Mouse (Mus musculus): ENCODE results near the gene Rbm33. TPM values are rescaled to one million over a fixed set of nuclear protein-coding genes. Genes with fewer than 3 reads are reported as not detected.

Rbm33 gene
- polyA plus RNA-seq, 1 experiment from 2014 or later: 25.3 TPM

DNA sequence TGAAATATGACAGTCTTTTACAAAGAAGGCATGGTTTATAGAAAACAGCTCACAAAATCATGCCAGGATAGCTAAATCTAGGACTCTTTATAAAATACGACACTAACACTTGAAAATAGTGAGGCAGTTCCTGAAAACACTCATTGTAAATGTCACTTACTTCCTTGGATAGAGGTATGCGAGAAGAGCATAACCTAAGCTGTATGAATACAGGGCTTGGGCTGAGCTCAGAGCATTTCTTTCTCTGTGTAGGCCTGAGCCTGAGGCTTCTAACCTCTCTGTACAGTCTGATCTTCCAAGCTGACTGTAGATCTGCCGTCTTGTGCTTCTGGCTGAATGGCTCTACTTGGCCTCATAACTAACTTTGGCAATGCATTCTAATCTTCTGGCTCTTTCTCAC lies 69.9 kb downstream of the Rbm33 start:
- Histone ChIP-seq H3K9me3 (no peaks in the 10 kb centered on the region), H3K27me3 (no peaks in the 10 kb centered on the region), H3K36me3 (peaks cover 50% of the 10 kb centered on the region), H3K4me3 (no peak overlapping the region), H3K9ac (replicated peaks) (no peak overlapping the region), H3K4me2 (replicated peaks) (no peak overlapping the region), H3K27ac (replicated peaks) (0 out of 2 replicates have a peak overlapping the region, but pooled peaks have one; percentile 0), H3K4me1 (no peaks in the 10 kb centered on the region)
- WGBS: 91% methylated on average over 3 of the region's 3 CpGs
- ATAC-seq (ENCODE audit: low FRiP score, low read depth): no peak

DNA sequence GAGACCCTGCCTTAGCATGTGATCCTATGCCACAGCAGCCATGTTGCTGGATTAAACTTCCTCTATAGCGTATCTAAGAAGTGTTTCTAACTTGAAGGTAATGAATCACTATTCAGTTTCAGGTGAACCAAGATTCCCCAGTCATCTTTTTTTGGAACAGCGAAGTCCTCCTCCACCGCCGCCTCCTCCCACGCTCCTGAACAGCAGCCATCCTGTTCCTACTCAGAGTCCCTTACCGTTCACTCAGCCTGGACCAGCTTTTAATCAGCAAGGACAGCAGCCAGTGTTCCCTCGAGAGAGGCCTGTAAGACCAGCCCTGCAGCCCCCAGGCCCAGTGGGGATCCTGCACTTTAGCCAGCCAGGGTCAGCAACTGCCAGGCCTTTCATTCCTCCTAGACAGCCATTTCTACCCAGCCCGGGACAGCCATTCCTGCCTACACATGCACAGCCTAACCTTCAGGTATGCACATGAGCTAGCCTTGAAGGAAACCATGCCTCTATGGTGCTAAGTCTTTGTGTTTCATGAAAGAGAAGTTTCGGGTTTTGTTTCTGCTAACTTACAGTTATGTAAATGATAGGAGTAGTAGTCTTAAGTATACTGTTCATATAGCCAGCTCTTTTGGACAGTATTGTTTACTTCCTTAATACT lies 70.7 kb downstream of the Rbm33 start:
- peak; percentile 27; the same call in 1 of the 2 replicates for ATAC-seq (ENCODE audit: low FRiP score, low read depth)

DNA sequence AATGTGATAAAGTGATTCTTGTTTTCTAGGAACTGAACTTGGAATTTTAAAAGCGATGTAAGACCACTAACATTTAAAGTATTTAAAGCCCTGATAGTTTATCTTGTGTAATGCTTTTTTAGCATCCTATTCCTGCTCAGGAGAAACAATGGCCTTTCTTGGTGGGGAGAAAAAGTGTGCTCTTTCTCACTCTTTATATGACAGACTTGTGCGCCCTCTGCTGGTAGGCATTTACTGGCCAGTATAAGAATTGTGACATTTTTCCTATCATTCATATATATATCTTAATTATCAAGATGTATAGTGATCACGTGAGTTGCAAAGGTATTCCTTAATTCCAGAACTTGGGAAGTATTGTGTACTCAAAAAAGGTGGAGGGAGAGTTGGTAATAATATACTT lies 71.3 kb downstream of the Rbm33 start:
- Histone ChIP-seq H3K27me3 (no peaks in the 10 kb centered on the region), H3K4me2 (replicated peaks) (no peak overlapping the region), H3K36me3 (peaks cover 58% of the 10 kb centered on the region), H3K9me3 (no peaks in the 10 kb centered on the region), H3K4me1 (no peaks in the 10 kb centered on the region), H3K9ac (replicated peaks) (no peak overlapping the region), H3K4me3 (no peak overlapping the region), H3K27ac (replicated peaks) (no peak overlapping the region)
- 61% methylated on average over 3 of the region's 3 CpGs for WGBS
- no peak for ATAC-seq (ENCODE audit: low FRiP score, low read depth)

More for the DNA sequence above, 70.7 kb downstream of the Rbm33 start:
- Histone ChIP-seq H3K4me1 (no peaks in the 10 kb centered on the region), H3K4me2 (replicated peaks) (no peak overlapping the region), H3K27me3 (no peaks in the 10 kb centered on the region), H3K36me3 (peaks cover 55% of the 10 kb centered on the region), H3K9me3 (no peaks in the 10 kb centered on the region), H3K27ac (replicated peaks) (0 out of 2 replicates have a peak overlapping the region, but pooled peaks have one; percentile 0), H3K9ac (replicated peaks) (no peak overlapping the region), H3K4me3 (no peak overlapping the region)
- 87% methylated on average over 9 of the region's 9 CpGs for WGBS

DNA sequence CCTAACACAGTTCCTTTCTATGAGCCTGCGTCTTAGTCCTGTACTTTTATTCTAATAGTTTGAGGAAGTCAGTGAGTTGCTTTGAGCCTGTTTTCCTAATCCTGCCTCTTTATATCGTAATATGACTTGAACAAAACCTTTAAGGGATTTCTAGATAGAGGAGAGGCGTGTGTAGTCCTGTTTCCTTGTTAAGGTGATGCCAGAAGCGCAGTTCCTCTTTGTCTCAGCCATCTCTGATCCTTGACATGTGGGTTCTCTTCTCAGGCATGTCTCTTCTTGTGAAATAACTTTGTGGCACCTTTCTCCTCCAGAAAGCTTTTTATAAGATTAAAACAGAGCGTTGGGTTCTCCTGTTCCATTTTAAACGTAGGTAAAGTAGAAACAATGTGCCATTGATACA lies 73.3 kb downstream of the Rbm33 start:
- 95% methylated on average over 6 of the region's 6 CpGs for WGBS
- no peaks in the 10 kb centered on the region for H3K4me1 ChIP-seq
- no peak overlapping the region for H3K9ac ChIP-seq (replicated peaks)
- no peaks in the 10 kb centered on the region for H3K9me3 ChIP-seq
- H3K27me3 ChIP-seq: no peaks in the 10 kb centered on the region
- peaks cover 69% of the 10 kb centered on the region for H3K36me3 ChIP-seq
- no peak for ATAC-seq (ENCODE audit: low FRiP score, low read depth)
- H3K4me2 ChIP-seq (replicated peaks): no peak overlapping the region
- H3K4me3 ChIP-seq: no peak overlapping the region
- H3K27ac ChIP-seq (replicated peaks): no peak overlapping the region

DNA sequence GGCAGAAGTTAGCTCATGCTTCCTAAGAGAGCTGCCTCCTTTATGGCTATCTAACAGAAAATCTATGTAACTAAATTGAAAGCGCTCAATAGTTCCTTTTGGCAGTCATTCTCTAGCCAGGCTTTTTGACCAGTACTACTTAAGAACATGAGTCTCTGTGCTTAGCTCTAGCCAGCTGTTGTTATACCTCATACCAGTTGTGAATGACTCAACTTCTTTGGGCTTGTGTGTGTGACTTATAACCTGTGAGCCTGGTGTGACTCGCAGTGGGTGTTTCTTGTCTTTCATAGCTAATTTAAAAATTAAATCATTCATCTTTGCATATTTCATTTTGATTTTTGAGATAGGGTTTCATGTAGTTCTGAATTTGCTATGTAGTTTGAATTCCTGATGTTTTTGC lies 80.4 kb downstream of the Rbm33 start:
- no peak for ATAC-seq (ENCODE audit: low FRiP score, low read depth)
- H3K36me3 ChIP-seq: peaks cover 38% of the 10 kb centered on the region

DNA sequence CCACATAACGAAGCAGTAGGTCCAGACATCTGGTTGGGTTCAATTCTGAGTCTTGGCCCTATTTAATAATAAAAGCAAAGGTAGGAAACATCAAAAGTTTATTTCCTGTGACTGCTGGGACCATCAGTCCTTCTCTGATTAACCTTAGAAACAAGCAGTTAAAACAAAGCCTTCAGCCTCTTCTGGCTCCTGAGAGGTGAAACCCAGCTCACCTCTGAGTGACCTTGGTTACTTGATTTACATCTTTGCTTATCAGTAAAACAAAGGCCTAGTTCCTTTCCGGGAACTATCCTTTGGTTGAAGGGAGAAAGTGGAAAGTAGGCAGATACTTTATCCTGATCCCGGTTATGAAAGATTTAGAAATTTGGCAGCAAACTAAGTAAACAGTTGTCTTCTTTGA lies 81.8 kb downstream of the Rbm33 start:
- Histone ChIP-seq H3K4me3 (no peak overlapping the region), H3K36me3 (peaks cover 35% of the 10 kb centered on the region)
- 84% methylated on average over 3 of the region's 3 CpGs for WGBS

More for the DNA sequence above, 80.4 kb downstream of the Rbm33 start:
- 96% methylated on average over 2 of the region's 2 CpGs for WGBS
- H3K4me2 ChIP-seq (replicated peaks): no peak overlapping the region
- no peaks in the 10 kb centered on the region for H3K4me1 ChIP-seq
- H3K27ac ChIP-seq (replicated peaks): no peak overlapping the region
- no peaks in the 10 kb centered on the region for H3K9me3 ChIP-seq
- H3K4me3 ChIP-seq: no peak overlapping the region
- H3K27me3 ChIP-seq: no peaks in the 10 kb centered on the region
- H3K9ac ChIP-seq (replicated peaks): no peak overlapping the region

DNA sequence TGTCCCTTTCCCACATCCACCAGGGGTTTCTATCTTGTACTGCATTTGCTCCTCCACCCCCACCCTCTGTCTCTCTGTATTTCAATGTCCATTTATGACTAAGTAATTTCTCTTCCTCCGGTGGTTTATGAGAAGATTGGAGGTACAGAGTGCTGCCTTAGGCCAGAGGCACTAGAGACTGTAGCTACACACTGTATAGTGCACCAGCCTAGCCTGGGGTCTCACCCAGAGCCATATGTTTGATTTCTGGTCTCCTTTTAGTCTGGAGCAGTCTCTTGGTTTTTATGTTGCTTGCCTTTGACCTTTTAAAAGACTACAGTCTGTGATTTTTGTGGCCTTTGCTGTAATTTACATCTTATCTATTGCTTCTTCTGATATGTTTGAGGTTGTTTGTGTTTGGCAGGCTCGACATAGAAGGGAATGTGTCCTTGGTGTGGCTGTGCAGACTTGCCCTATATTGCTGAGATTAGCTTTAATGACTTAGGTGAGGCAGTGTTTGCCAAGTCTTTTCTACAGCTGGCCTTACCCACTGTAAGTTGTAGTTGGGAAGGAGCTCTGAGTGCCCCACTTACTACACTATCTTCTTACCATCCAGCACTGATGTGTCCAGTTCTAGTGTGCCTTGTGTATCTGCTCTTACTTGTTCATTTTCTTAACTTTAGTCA lies 82.7 kb downstream of the Rbm33 start:
- H3K27me3 ChIP-seq: no peaks in the 10 kb centered on the region
- H3K9ac ChIP-seq (replicated peaks): no peak overlapping the region
- H3K27ac ChIP-seq (replicated peaks): no peak overlapping the region; the same call in 1 of the 2 replicates
- no peak overlapping the region for H3K4me2 ChIP-seq (replicated peaks)
- H3K4me1 ChIP-seq: peaks cover 3% of the 10 kb centered on the region; the same call in 1 of the 2 replicates
- ATAC-seq (ENCODE audit: low FRiP score, low read depth): no peak
- no peak overlapping the region for H3K4me3 ChIP-seq
- H3K36me3 ChIP-seq: peaks cover 26% of the 10 kb centered on the region
- H3K9me3 ChIP-seq: no peaks in the 10 kb centered on the region
- 93% methylated on average over 2 of the region's 2 CpGs for WGBS

More for the DNA sequence above, 81.8 kb downstream of the Rbm33 start:
- H3K4me2 ChIP-seq (replicated peaks): no peak overlapping the region
- H3K27me3 ChIP-seq: no peaks in the 10 kb centered on the region
- no peak for ATAC-seq (ENCODE audit: low FRiP score, low read depth)
- H3K27ac ChIP-seq (replicated peaks): no peak overlapping the region
- H3K9me3 ChIP-seq: no peaks in the 10 kb centered on the region
- no peak overlapping the region for H3K9ac ChIP-seq (replicated peaks)
- H3K4me1 ChIP-seq: no peaks in the 10 kb centered on the region

DNA sequence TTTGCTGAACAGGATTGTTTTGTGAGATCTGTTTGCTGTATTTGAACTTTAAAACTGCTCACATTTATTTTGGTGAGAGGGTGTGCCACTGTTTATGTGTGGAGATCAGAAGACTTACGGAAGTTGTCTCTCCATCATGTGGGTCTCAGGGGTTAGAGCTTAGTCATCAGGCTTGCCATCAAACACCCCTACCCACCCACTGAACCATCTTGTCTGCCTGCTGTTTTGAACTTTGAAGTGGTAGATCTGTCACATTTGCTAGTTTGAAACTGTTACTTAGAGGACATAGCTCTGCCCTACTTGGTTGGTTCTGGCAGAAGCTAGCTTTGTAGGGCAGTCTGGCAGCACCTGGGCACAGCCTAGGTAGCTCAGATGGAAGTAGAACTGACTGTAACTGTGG lies 85.8 kb downstream of the Rbm33 start:
- peaks cover 6% of the 10 kb centered on the region; the same call in 1 of the 2 replicates for H3K36me3 ChIP-seq
- no peaks in the 10 kb centered on the region for H3K9me3 ChIP-seq
- no peaks in the 10 kb centered on the region for H3K27me3 ChIP-seq
- no peak overlapping the region for H3K9ac ChIP-seq (replicated peaks)
- ATAC-seq (ENCODE audit: low FRiP score, low read depth): no peak
- H3K27ac ChIP-seq (replicated peaks): no peak overlapping the region
- no peak overlapping the region for H3K4me2 ChIP-seq (replicated peaks)
- no peak overlapping the region for H3K4me3 ChIP-seq
- peaks cover 3% of the 10 kb centered on the region; the same call in 1 of the 2 replicates for H3K4me1 ChIP-seq
- WGBS: 90% methylated on average over 1 of the region's 1 CpGs

DNA sequence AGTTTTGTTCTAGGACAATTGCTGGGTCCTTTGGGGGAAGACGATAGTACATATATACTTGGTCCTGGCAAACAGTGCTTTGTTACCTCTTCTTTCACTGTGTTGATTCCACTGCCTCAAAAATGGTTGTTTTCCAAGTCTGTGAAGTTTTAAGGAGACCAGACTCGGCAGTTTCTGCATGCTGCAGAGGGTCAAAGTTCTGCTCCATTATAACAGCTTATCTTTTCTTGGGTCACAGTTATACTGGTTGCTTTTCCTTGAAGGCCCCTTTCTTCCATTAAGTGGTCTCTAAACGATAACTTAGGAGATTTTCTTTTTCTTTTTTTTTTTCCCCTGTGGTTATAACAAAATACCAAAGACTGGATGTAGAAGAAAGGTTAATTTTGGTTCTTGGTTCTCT lies 89.7 kb downstream of the Rbm33 start:
- Histone ChIP-seq H3K4me1 (peaks cover 3% of the 10 kb centered on the region; the same call in 1 of the 2 replicates), H3K9ac (replicated peaks) (no peak overlapping the region), H3K4me3 (no peak overlapping the region), H3K36me3 (peaks cover 35% of the 10 kb centered on the region), H3K27me3 (no peaks in the 10 kb centered on the region), H3K9me3 (no peaks in the 10 kb centered on the region), H3K4me2 (replicated peaks) (no peak overlapping the region), H3K27ac (replicated peaks) (no peak overlapping the region)
- 94% methylated on average over 3 of the region's 3 CpGs for WGBS
- ATAC-seq (ENCODE audit: low FRiP score, low read depth): no peak

DNA sequence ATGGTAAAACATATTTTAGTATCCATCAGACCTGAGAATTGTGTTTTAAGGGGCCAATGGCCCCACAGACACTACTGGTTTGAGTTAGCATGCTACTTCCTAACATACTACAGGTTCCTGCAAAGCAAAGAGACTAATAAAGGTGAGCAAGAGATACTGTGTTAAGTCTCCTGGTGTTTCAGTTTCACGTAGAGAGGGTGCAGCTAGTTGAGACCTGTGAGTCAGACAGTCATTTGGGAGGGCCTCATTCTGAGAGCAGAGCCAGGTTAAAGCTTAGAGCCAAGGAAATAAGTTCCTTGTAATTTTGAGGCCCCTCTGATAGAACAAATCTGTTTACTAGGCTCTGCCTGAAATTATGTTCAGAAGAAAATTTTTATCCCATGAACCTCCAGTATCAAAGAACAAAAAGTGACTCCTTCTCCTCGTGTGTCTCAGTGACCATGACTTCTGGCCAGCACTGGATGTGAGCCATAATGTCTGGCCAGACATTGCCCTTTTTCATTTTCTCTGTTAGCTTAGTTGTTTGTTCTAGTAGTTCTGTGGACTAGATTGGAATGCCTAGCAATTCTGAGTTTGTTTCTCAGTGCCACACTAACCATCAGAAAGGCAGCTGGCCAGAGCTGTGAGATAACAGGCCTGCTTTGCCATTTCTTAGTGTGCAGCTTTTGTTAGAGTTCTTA lies 95.2 kb downstream of the Rbm33 start:
- H3K4me2 ChIP-seq (replicated peaks): no peak overlapping the region
- H3K36me3 ChIP-seq: peaks cover 88% of the 10 kb centered on the region
- H3K27me3 ChIP-seq: no peaks in the 10 kb centered on the region
- no peaks in the 10 kb centered on the region for H3K4me1 ChIP-seq
- H3K9me3 ChIP-seq: no peaks in the 10 kb centered on the region
- H3K9ac ChIP-seq (replicated peaks): no peak overlapping the region
- no peak overlapping the region for H3K4me3 ChIP-seq
- WGBS: 90% methylated on average over 2 of the region's 2 CpGs
- H3K27ac ChIP-seq (replicated peaks): no peak overlapping the region
- no peak for ATAC-seq (ENCODE audit: low FRiP score, low read depth)

DNA sequence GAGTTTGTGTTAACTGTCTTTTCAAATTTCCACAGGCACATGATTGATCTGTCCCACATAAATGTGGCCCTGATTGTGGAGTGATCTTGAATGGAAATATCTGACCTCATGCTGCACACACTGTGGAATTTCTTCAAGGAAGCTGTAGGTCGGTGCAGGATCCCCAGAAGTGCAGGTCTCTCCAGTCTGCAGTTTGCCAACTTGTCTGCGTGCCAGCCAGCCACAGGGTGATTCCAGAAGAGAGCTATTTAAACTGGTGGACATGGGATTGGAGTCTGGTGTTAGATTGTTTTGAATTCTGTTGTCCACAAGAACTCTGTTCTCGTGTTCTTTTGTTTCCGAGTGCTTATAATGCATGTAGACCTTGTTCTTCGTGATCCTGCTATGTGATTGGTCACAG lies 96.6 kb downstream of the Rbm33 start:
- Histone ChIP-seq H3K27me3 (no peaks in the 10 kb centered on the region), H3K4me1 (no peaks in the 10 kb centered on the region), H3K4me3 (no peak overlapping the region), H3K4me2 (replicated peaks) (no peak overlapping the region), H3K27ac (replicated peaks) (no peak overlapping the region), H3K9me3 (no peaks in the 10 kb centered on the region), H3K9ac (replicated peaks) (no peak overlapping the region), H3K36me3 (peaks cover 94% of the 10 kb centered on the region)
- 96% methylated on average over 5 of the region's 5 CpGs for WGBS
- no peak for ATAC-seq (ENCODE audit: low FRiP score, low read depth)

DNA sequence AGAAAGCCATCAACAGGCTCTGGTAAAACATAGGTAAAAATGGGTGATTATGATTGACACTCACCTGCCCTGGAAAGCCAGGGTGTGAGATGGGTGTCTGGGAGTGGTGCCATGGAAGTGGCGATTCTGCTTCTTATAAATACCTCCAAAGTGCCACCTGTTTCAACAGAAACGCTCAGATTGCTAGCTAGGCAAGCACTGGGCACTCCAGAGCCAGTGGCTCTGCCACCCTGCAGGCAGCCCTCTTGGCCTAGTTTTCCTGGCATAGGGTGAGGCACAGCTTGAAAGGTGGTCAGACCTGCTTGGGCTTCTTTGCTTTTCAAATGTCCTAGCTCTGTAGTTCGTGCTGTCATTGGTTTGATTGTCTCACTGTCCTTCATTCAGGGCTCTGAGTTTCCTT lies 97.2 kb downstream of the Rbm33 start:
- ATAC-seq (ENCODE audit: low FRiP score, low read depth): no peak
- peaks cover 92% of the 10 kb centered on the region for H3K36me3 ChIP-seq
- 96% methylated on average over 3 of the region's 3 CpGs for WGBS

More for the DNA sequence above, 97.2 kb downstream of the Rbm33 start:
- no peak overlapping the region for H3K4me2 ChIP-seq (replicated peaks)
- no peak overlapping the region for H3K27ac ChIP-seq (replicated peaks)
- H3K4me3 ChIP-seq: no peak overlapping the region
- no peak overlapping the region for H3K9ac ChIP-seq (replicated peaks)
- H3K4me1 ChIP-seq: no peaks in the 10 kb centered on the region
- no peaks in the 10 kb centered on the region for H3K9me3 ChIP-seq
- no peaks in the 10 kb centered on the region for H3K27me3 ChIP-seq
